Mouse (Mus musculus): ENCODE results near the gene Carm1.

GRCm38 (mm10) chr9:21633106-21633505, 86.4 kb downstream of the Carm1 start:
- TF ChIP-seq POLR2A (IDR thresholded peaks at IDR 0.05; ENCODE audit: control insufficient read depth, extremely low read depth, insufficient read depth, low read length, poor library complexity) (no peak), CTCF (IDR thresholded peaks at IDR 0.05; ENCODE audit: borderline replicate concordance, control insufficient read depth, extremely low read depth, insufficient read depth, low read length, poor library complexity) (no peak)

Measured in thymus, adult 2 months (tissue).